Mouse (Mus musculus): ENCODE data around the gene Zmym5. TPM values are rescaled to one million over a fixed set of nuclear protein-coding genes. Genes with fewer than 3 reads are reported as not detected.
"Not testable (repeated sequence)": the region's sequence is repeated elsewhere in the genome, so short reads cannot be mapped to it uniquely, and the experiment has no call there.

Zmym5 gene
- polyA plus RNA-seq, 1 experiment from 2014 or later, result 38.1 TPM

GRCm38 (mm10) chr14:56766438-56766837 lies 45.1 kb downstream of the Zmym5 start:
- H3K4me3 ChIP-seq (replicated peaks); H3K4me1 ChIP-seq (replicated peaks); H3K4me2 ChIP-seq (replicated peaks); H3K27ac ChIP-seq; H3K9me3 ChIP-seq; H3K9ac ChIP-seq (replicated peaks); ATAC-seq; H3K27me3 ChIP-seq: not testable (repeated sequence)
- peaks cover 42% of the 10 kb centered on the region for H3K36me3 ChIP-seq
- 89% methylated on average over 2 of the region's 2 CpGs for WGBS

- H3K27ac ChIP-seq; H3K4me2 ChIP-seq (replicated peaks); H3K9ac ChIP-seq (replicated peaks); H3K4me3 ChIP-seq (replicated peaks); H3K4me1 ChIP-seq (replicated peaks); H3K27me3 ChIP-seq; ATAC-seq; H3K9me3 ChIP-seq: not testable (repeated sequence)
- 94% methylated on average over 3 of the region's 3 CpGs for WGBS
- H3K36me3 ChIP-seq, result peaks cover 49% of the 10 kb centered on the region
Measured at GRCm38 (mm10) chr14:56765117-56765516, 46.4 kb downstream of the Zmym5 start.

DNA sequence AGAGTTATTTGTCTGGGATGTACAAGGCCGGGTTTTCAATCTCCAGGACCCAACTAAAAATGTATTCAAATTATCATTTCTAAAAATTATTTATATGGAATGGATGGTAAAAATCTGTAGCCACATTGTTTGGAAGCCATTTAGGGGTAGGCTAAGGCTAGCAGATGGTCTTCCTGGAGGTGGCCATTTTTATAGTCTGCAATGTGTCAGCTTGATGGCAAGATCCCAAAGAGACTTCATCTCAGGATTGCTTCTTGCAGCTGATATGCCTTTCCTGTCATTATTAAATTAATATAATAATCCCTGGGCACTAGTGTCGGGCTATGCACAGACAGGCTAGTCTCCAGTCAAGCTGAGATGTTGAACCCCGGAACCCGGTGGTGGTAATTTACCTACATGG lies 60.2 kb downstream of the Zmym5 start:
- H3K36me3 ChIP-seq, result peaks cover 49% of the 10 kb centered on the region
- WGBS, result 93% methylated on average over 4 of the region's 4 CpGs
- ATAC-seq, result no peak

More for the DNA sequence above, 60.2 kb downstream of the Zmym5 start:
- no peak overlapping the region for H3K27ac ChIP-seq
- no peaks in the 10 kb centered on the region for H3K27me3 ChIP-seq
- no peaks in the 10 kb centered on the region for H3K9me3 ChIP-seq
- no peak overlapping the region for H3K9ac ChIP-seq (replicated peaks)
- no peaks in the 10 kb centered on the region for H3K4me1 ChIP-seq (replicated peaks)
- H3K4me3 ChIP-seq (replicated peaks), result no peak overlapping the region
- H3K4me2 ChIP-seq (replicated peaks), result no peak overlapping the region

Other genes starting within 250 kb of the Zmym5 start
- 10.2 and 11.4 TPM in 2 replicates for gene Cenpj, start 236.3 kb downstream of the Zmym5 start, polyA plus RNA-seq (2015; fragmentation: Nextera tagmentation; extraction: Ambion mirVana)
- gene Parp4, start 236.1 kb downstream of the Zmym5 start, polyA plus RNA-seq (2015; fragmentation: Nextera tagmentation; extraction: Ambion mirVana), result 0.87 and 0.92 TPM in 2 replicates
- 52.2 and 52.3 TPM in 2 replicates for gene Mphosph8, start 143.5 kb downstream of the Zmym5 start, polyA plus RNA-seq (2015; fragmentation: Nextera tagmentation; extraction: Ambion mirVana)
- gene Pspc1, start 33.4 kb downstream of the Zmym5 start, polyA plus RNA-seq (2015; fragmentation: Nextera tagmentation; extraction: Ambion mirVana), result 47.5 and 51.1 TPM in 2 replicates
- gene Zmym2, start 74.9 kb upstream of the Zmym5 start, polyA plus RNA-seq (2015; fragmentation: Nextera tagmentation; extraction: Ambion mirVana), result 84.8 and 85.8 TPM in 2 replicates
- gene Gja3, start 246.4 kb upstream of the Zmym5 start, polyA plus RNA-seq (2015; fragmentation: Nextera tagmentation; extraction: Ambion mirVana), result 0.51 and 0.73 TPM in 2 replicates